Mouse (Mus musculus): Measurements from ENCODE around the gene Adamts9.

The Adamts9 gene

GRCm38 (mm10) chr6:92943057-92943781 is at the start of gene Adamts9:
Adamts9 (minus strand) TSS chr6:92943492.
- DNase-seq (ENCODE audit: low read depth): no peak

GRCm38 (mm10) chr6:92991616-92992015 is 48.3 kb upstream of the Adamts9 start:
- DNase-seq (ENCODE audit: low read depth): no peak

GRCm38 (mm10) chr6:92988620-92988998 is 45.3 kb upstream of the Adamts9 start:
- DNase-seq (ENCODE audit: low read depth): no peak

- DNase-seq (ENCODE audit: low read depth): no peak
Measured at GRCm38 (mm10) chr6:92987846-92988619, 44.7 kb upstream of the Adamts9 start.

- DNase-seq (ENCODE audit: low read depth): no peak
Measured at GRCm38 (mm10) chr6:92987366-92987765, 44.1 kb upstream of the Adamts9 start.

- DNase-seq (ENCODE audit: low read depth): no peak
Measured at GRCm38 (mm10) chr6:92983421-92983820, 40.1 kb upstream of the Adamts9 start.

- peak; percentile 8 for DNase-seq (ENCODE audit: low read depth)
Measured at GRCm38 (mm10) chr6:92981451-92982186, 38.3 kb upstream of the Adamts9 start.

- DNase-seq (ENCODE audit: low read depth): no peak
Measured at GRCm38 (mm10) chr6:92973340-92973739, 30.0 kb upstream of the Adamts9 start.

GRCm38 (mm10) chr6:92968718-92969117 is 25.4 kb upstream of the Adamts9 start:
- no peak for DNase-seq (ENCODE audit: low read depth)

- no peak for DNase-seq (ENCODE audit: low read depth)
Measured at GRCm38 (mm10) chr6:92968216-92968615, 24.9 kb upstream of the Adamts9 start.

GRCm38 (mm10) chr6:92962966-92963365 is 19.7 kb upstream of the Adamts9 start:
- DNase-seq (ENCODE audit: low read depth): no peak

GRCm38 (mm10) chr6:92960997-92961396 is 17.7 kb upstream of the Adamts9 start:
- no peak for DNase-seq (ENCODE audit: low read depth)

- no peak for DNase-seq (ENCODE audit: low read depth)
Measured at GRCm38 (mm10) chr6:92959416-92959815, 16.1 kb upstream of the Adamts9 start.

- no peak for DNase-seq (ENCODE audit: low read depth)
Measured at GRCm38 (mm10) chr6:92947337-92948042, 4.2 kb upstream of the Adamts9 start.

- no peak for DNase-seq (ENCODE audit: low read depth)
Measured at GRCm38 (mm10) chr6:92944711-92945110, 1.4 kb upstream of the Adamts9 start.

GRCm38 (mm10) chr6:92944048-92944685 is 875 bp upstream of the Adamts9 start:
- DNase-seq (ENCODE audit: low read depth): no peak

GRCm38 (mm10) chr6:92941756-92942420 is 1.4 kb downstream of the Adamts9 start:
- DNase-seq (ENCODE audit: low read depth): no peak

GRCm38 (mm10) chr6:92941281-92941731 is 2.0 kb downstream of the Adamts9 start:
- peak; percentile 49 for DNase-seq (ENCODE audit: low read depth)

GRCm38 (mm10) chr6:92940191-92941131 is 2.8 kb downstream of the Adamts9 start:
- no peak for DNase-seq (ENCODE audit: low read depth)

GRCm38 (mm10) chr6:92928261-92928660 is 15.0 kb downstream of the Adamts9 start:
- DNase-seq (ENCODE audit: low read depth): no peak
